Mouse (Mus musculus) hindbrain, postnatal 0 days (tissue): Measurements from ENCODE around the gene Cfap45. TPM values are rescaled to one million over a fixed set of nuclear protein-coding genes. Genes with fewer than 3 reads are reported as not detected.

Source experiments
- ATAC-seq: fragments of 200-750 bp; cut with Nextera tagmentation; 2 replicates; pipeline ENCODE4 v1.8.0; 2017; ENCODE audit warnings: mild to moderate bottlenecking, moderate TSS enrichment, moderate library complexity
- DNase-seq: peaks from one replicate; pipeline ENCODE4 v3.0.0-alpha.2; 2015; ENCODE audit warnings: low spot score
- H3K27ac ChIP-seq: fragments of 300-500 bp; sonication (generic); 2 replicates; pipeline ENCODE4 v1.5.1; 2014; ENCODE audit warnings: mild to moderate bottlenecking
- H3K27me3 ChIP-seq: fragments of 300-500 bp; sonication (generic); 2 replicates; pipeline ENCODE4 v1.6.1; 2014; ENCODE audit warnings: low read length, mixed read lengths; ENCODE audit not compliant: insufficient read depth
- H3K36me3 ChIP-seq: fragments of 300-500 bp; sonication (generic); 2 replicates; pipeline ENCODE4 v1.6.1; 2014; ENCODE audit warnings: low read length, mixed read lengths; ENCODE audit not compliant: insufficient read depth
- H3K4me1 ChIP-seq: fragments of 300-500 bp; sonication (generic); 2 replicates; pipeline ENCODE4 v1.6.1; 2014; ENCODE audit warnings: antibody characterized with exemption, low read length, mixed read lengths; ENCODE audit not compliant: insufficient read depth
- H3K4me2 ChIP-seq: fragments of 300-500 bp; sonication (generic); 2 replicates; pipeline ENCODE4 v1.6.1; 2014; ENCODE audit warnings: low read depth, mild to moderate bottlenecking, low read length, moderate library complexity, mixed read lengths
- H3K4me3 ChIP-seq: fragments of 300-500 bp; sonication (generic); 2 replicates; pipeline ENCODE4 v1.5.1; 2014; ENCODE audit warnings: low read length
- H3K9ac ChIP-seq: fragments of 300-500 bp; sonication (generic); replicated peaks from 2 replicates; pipeline ENCODE4 v1.6.1; 2014; ENCODE audit warnings: mild to moderate bottlenecking, low read length, moderate library complexity, mixed read lengths
- H3K9me3 ChIP-seq: fragments of 300-500 bp; sonication (generic); 2 replicates; pipeline ENCODE4 v1.6.1; 2016; ENCODE audit warnings: low read length, mixed read lengths
- CTCF ChIP-seq: IDR thresholded peaks from 2 replicates; pipeline ENCODE4 v1.5.1; 2016; ENCODE audit warnings: antibody characterized with exemption, control low read depth, low read depth
- WGBS: fragments of 180-500 bp; shearing (Covaris S2); extraction: QIAGEN DNeasy Blood & Tissue Kit; methylation state at CpG from one replicate; pipeline ENCODE4 v1.1.7; 2014; 5-methylcytosine and 5-hydroxymethylcytosine counted together
- polyA plus RNA-seq: library from polyadenylated mRNA; unstranded; fragments of >200 nt; fragmentation: Nextera tagmentation; extraction: Ambion mirVana; gene quantifications from 2 replicates; pipeline ENCODE4 v1.2.1, GENCODE M21; 2015
- total RNA-seq: library from RNA; depleted of rRNA; stranded (reverse); fragments of >200 nt; gene quantifications from 2 replicates; pipeline ENCODE4 v1.2.3, GENCODE M21; 2014

The Cfap45 gene
- total and polyA plus RNA-seq, 2 experiments from 2014 or later: 1.2 to 3.7 TPM

DNA sequence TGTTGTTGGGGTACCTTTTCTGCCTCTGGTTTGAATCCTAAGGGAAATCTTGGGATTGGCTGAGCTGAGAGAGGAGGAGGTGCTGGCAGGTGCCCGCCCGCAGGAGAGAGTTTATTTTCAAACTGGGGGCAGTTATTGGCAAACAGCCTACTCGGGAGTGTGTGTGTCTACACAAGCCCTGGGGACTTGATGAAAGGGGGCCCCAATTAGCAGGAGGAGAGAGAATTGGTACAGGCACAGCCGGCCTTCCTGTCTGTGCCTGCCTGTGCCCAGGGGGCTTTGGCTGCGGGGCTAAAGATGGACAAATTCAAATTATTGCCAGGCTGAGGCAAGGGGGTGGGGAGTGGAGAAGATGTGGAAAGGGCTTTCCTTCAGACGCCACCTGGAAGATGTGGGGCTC is 34.8 kb upstream of the Cfap45 start:
- Histone ChIP-seq H3K4me1 (peaks cover 29% of the 10 kb centered on the region), H3K27ac (no peak overlapping the region), H3K4me3 (no peak overlapping the region), H3K36me3 (no peaks in the 10 kb centered on the region), H3K4me2 (peak overlapping the region; percentile 88), H3K27me3 (no peaks in the 10 kb centered on the region), H3K9me3 (no peaks in the 10 kb centered on the region), H3K9ac (peak overlapping the region; percentile 24; the same call in 1 of the 2 replicates)
- WGBS: 13% methylated on average over 6 of the region's 6 CpGs
- ATAC-seq (no peak), DNase-seq (no peak)
- no peak for TF ChIP-seq CTCF

GRCm38 (mm10) chr1:172486236-172486635 is 34.4 kb upstream of the Cfap45 start:
- WGBS: 14% methylated on average over 4 of the region's 4 CpGs
- peaks cover 27% of the 10 kb centered on the region for H3K4me1 ChIP-seq
- H3K4me2 ChIP-seq: peak overlapping the region; percentile 88
- H3K36me3 ChIP-seq: no peaks in the 10 kb centered on the region
- H3K27ac ChIP-seq: no peak overlapping the region
- no peak for TF ChIP-seq CTCF
- ATAC-seq: no peak
- no peaks in the 10 kb centered on the region for H3K27me3 ChIP-seq
- 0 out of 2 replicates have a peak overlapping the region, but pooled peaks have one; percentile 24 for H3K9ac ChIP-seq
- no peaks in the 10 kb centered on the region for H3K9me3 ChIP-seq
- DNase-seq: peak; percentile 40
- H3K4me3 ChIP-seq: no peak overlapping the region

- no peaks in the 10 kb centered on the region for H3K27me3 ChIP-seq
- H3K4me3 ChIP-seq: no peak overlapping the region
- DNase-seq (no peak), ATAC-seq (no peak)
- H3K36me3 ChIP-seq: no peaks in the 10 kb centered on the region
- no peaks in the 10 kb centered on the region for H3K9me3 ChIP-seq
- peaks cover 23% of the 10 kb centered on the region for H3K4me1 ChIP-seq
- peak overlapping the region; percentile 88 for H3K4me2 ChIP-seq
- no peak for TF ChIP-seq CTCF
- no peak overlapping the region for H3K27ac ChIP-seq
- WGBS: 46% methylated on average over 5 of the region's 5 CpGs
- peak overlapping the region; percentile 4; the same call in 1 of the 2 replicates for H3K9ac ChIP-seq
Measured at GRCm38 (mm10) chr1:172486651-172487050, 34.0 kb upstream of the Cfap45 start.

DNA sequence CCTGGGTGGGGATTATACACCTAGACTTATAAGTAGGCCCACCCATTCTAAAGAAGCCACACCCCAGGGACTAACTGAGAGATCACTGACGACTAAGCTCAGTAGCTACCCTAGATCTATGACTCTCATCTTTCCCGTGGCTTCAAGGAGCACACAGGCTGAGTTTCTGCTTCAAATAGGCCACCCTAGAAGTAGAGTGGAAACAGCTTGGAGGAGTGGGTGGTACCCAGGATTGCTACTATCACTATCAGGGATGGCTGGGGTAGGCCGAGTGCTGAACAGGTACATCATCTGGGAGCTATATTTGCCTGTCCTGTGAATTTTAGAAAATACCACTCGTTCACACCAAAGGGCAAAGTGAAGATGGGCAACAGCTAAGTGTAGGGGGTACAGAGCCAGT is 32.7 kb upstream of the Cfap45 start:
- no peaks in the 10 kb centered on the region for H3K36me3 ChIP-seq
- ATAC-seq (no peak), DNase-seq (no peak)
- no peak overlapping the region for H3K27ac ChIP-seq
- TF ChIP-seq CTCF: no peak
- 90% methylated on average over 4 of the region's 4 CpGs for WGBS
- no peak overlapping the region for H3K4me2 ChIP-seq
- no peaks in the 10 kb centered on the region for H3K27me3 ChIP-seq
- peaks cover 20% of the 10 kb centered on the region for H3K4me1 ChIP-seq
- no peaks in the 10 kb centered on the region for H3K9me3 ChIP-seq
- H3K4me3 ChIP-seq: no peak overlapping the region
- H3K9ac ChIP-seq: no peak overlapping the region

DNA sequence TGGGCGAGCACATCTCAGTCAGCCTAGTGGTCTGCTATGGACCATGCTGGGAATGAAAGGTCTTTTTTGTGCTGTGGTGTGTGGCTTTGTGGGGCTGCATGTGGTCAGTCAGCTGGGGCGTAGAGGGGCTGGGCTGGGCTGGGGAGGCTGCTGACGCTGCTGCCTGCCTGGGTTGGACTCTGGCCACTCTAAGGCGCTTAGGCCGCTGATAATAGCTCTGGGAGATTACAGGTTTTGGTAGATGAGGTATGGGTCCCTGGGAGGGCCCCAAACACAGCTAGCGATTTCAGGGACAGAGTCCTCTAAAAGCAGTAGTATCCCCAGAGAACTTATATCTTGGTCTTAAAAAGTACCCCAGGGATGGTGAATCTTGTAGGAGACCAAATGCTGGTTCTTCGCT is 31.8 kb upstream of the Cfap45 start:
- Histone ChIP-seq H3K36me3 (no peaks in the 10 kb centered on the region), H3K4me3 (no peak overlapping the region)
- no peak for ATAC-seq

GRCm38 (mm10) chr1:172489585-172490250 is 30.9 kb upstream of the Cfap45 start:
- WGBS: 54% methylated on average over 12 of the region's 12 CpGs
- Histone ChIP-seq H3K27me3 (no peaks in the 10 kb centered on the region), H3K9me3 (no peaks in the 10 kb centered on the region), H3K4me2 (peak overlapping the region; percentile 63), H3K4me1 (peaks cover 14% of the 10 kb centered on the region), H3K27ac (no peak overlapping the region), H3K36me3 (no peaks in the 10 kb centered on the region), H3K4me3 (peak overlapping the region; percentile 29), H3K9ac (peak overlapping the region; percentile 30; the same call in 1 of the 2 replicates)
- TF ChIP-seq CTCF: no peak
- peak; percentile 22; the same call in 1 of the 2 replicates for ATAC-seq
- no peak for DNase-seq

More for the DNA sequence above, 31.8 kb upstream of the Cfap45 start:
- no peak overlapping the region for H3K4me2 ChIP-seq
- no peaks in the 10 kb centered on the region for H3K27me3 ChIP-seq
- peaks cover 14% of the 10 kb centered on the region for H3K4me1 ChIP-seq
- H3K27ac ChIP-seq: no peak overlapping the region
- 80% methylated on average over 7 of the region's 7 CpGs for WGBS
- H3K9ac ChIP-seq: no peak overlapping the region
- DNase-seq: no peak
- no peaks in the 10 kb centered on the region for H3K9me3 ChIP-seq
- no peak for TF ChIP-seq CTCF

- Histone ChIP-seq H3K9me3 (no peaks in the 10 kb centered on the region), H3K4me1 (peaks cover 13% of the 10 kb centered on the region), H3K4me2 (peak overlapping the region; percentile 63), H3K9ac (peak overlapping the region; percentile 30; the same call in 1 of the 2 replicates), H3K27me3 (no peaks in the 10 kb centered on the region), H3K36me3 (no peaks in the 10 kb centered on the region), H3K4me3 (peak overlapping the region; percentile 29), H3K27ac (no peak overlapping the region)
- ATAC-seq (peak; percentile 72), DNase-seq (peak; percentile 88)
- WGBS: 7% methylated on average over 10 of the region's 10 CpGs
- TF ChIP-seq CTCF: peak; percentile 99
Measured at GRCm38 (mm10) chr1:172490261-172490661, 30.3 kb upstream of the Cfap45 start.
